Mouse (Mus musculus): ENCODE data around the gene Sestd1.

Sestd1 gene

DNA sequence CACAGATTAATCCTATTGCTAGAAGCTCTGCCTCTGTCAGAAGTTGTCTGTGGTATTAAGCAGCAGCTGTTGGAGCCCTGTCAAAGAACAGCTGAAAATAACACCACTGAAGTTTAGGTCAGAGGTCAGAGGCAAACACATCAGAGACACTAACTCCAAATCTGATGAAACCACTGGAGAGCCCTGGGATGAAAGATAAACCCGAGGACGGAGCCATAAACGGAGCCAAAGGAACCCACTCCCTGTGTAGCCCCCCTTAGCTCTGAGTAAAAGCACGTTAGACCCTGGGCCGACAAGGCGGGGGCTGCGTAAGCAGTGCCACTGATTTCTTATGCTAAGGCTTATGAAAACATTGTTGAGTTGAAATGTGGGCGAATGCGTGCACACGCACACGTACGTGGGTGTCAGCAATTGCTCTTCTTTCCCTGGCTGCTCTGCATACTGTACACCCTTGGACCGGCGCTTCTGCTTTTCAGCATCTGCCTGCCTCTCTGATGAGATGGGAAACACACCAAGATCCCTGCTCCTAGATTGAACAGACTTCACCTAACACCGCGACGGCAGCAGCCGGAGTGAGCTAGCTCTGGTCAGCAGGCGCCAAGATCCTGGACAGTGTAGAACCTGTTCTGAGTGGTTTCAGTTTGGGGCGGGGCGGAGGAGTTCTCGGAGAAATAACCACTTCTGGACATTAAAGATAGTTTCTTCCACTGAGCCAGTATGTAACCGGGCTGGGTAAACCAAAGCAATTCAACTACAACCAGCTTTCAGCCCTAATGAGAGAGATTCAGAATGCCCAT lies 108.8 kb downstream of the Sestd1 start:
- peak; percentile 50 to 53 for DNase-seq

- DNase-seq: no peak
These were observed 109.7 kb downstream of the Sestd1 start, which contains the start of gene Ccdc141 for GRCm38 (mm10) chr2:77170633-77171105. Gene Ccdc141, minus strand, starts transcription at chr2:77170636.

DNA sequence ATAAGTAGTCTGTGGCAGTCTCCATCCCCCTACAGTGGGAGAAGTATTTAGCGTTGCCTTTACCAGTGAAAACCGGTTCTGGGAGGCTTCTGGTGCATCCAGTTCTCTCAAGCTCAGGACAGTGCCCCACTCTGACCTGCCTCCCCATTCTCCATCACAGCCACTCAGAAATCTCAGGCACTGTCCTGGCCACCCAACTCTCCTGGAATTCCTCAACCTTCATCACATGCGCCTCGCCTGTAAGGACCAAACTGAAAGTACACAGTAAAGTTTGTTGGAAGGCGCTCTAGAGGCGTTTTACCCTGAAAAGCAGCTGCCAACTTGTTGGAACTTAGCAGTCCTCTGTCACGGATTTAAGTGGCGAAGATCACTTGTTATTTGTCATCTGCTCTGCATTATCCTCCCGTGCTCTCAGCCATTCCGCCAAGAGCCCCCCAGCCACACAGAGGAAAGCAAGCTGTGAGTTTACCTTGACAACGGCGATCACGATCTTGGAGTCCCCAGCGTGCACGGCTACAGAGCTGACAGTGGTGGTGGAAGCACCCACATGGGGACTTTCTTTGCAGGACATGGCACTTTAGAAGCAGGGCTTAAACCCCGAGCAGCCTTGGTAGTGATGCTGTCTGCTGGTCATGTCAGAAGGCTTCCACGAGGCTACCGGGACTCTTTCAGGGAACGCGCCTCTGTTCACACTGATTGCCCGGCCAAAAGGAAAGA lies 110.3 kb downstream of the Sestd1 start:
- peak; percentile 27 to 31 for DNase-seq

GRCm38 (mm10) chr2:77169218-77169617 lies 111.2 kb downstream of the Sestd1 start:
- DNase-seq: no peak

DNA sequence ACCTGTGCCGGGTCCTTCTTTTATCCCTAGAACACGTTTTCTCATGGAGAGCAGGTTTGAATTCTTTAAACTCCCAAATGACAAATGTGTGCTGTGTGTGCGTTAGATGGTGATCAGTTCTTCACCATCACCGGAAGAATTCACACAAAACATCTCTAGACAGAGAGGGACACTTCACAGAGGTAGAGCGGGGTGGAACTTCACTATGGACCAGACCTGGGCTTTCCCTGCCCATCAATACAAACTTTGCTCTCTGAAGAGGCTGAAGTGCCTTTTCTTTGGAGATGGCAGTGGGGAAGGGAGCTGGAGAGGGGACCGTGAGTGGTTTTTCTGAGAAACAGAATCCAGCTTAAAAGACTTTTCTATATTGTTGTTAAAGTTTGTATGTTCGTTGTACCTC lies 111.6 kb downstream of the Sestd1 start:
- no peak for DNase-seq

- no peak for DNase-seq
These were observed 112.2 kb downstream of the Sestd1 start for GRCm38 (mm10) chr2:77168081-77168685.

GRCm38 (mm10) chr2:77166366-77166765 lies 114.0 kb downstream of the Sestd1 start:
- DNase-seq: no peak

DNA sequence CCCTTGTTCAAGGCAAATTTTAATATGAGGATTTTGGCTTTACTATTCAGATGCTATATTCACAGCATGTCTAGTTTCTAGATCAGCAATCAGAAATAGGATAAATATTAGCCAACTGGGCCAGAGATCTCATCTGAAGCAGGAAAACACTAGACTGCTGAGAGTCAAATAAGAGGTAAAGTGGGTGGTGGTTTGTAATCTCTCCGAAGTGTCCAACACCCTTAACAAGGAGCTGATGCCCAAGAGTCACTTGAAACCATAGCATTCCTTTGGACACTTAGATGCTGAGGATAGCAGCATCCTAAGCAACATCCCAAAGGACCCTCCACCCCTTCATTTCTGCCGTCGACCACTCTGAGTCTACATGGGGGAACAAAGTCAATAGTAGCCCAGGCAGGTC lies 115.7 kb downstream of the Sestd1 start:
- no peak for DNase-seq

GRCm38 (mm10) chr2:77163381-77163780 lies 117.0 kb downstream of the Sestd1 start:
- DNase-seq: no peak

DNA sequence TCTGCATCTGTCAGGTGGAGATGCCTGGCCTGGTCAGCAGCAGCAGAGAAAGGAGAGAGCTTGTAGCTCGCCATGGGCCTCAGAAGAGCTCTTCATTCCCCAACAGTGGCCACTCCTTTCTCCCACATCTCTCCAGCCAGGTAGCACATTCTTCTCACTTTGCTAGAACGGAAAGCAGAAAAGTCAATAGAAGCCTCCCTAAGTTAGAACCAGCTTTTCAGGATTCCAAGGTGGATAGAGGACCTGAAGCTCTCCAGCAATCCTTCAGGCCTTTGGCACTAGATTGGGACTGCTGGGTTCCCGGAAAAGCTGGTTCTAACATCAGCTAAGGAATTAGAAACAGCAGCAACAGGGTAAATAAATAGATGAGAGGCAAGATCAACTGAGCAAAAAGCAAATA lies 118.3 kb downstream of the Sestd1 start:
- DNase-seq: no peak

DNA sequence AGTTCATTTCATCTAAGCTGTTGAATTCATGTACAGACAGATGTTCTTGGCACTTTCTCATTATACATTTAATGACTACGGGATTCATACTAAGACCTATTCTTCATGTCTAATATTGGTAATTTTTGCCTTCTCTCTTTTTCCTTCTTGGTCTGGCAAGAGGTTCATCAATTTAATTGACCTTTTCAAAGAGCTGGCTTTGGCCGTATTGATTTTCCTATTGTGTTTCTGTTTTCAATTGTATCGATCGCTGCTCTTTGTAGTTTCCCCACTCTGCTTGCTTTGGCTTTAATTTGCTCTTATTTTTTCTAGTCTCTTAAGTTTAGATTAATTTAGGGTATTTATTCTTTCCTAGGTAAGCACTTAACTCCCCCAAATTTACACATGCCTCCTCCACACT lies 122.8 kb downstream of the Sestd1 start:
- DNase-seq: no peak

GRCm38 (mm10) chr2:77154080-77154479 lies 126.3 kb downstream of the Sestd1 start:
- DNase-seq: no peak

DNA sequence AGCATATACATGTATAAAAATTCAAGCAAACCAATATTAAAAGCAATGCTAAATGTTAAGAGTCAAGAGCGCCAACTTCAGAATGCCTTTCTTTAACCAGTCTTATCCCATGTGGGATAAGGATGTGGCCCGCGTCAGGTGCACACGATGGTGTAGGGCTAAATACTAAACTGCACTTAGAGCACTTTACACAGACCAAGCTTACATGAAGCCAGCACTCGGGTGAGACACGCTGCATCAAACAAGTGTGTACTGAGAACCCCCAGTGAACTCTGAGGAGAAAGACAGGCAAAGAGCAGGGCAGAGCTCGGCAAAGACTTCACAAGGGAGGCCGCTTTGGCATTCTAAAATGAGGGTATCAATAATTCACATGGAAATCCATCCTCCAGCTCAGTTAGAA lies 129.1 kb downstream of the Sestd1 start:
- DNase-seq: no peak

GRCm38 (mm10) chr2:77149576-77149975 lies 130.8 kb downstream of the Sestd1 start:
- DNase-seq: peak in 1 of 2 experiments; percentile 19

- DNase-seq: peak; percentile 65 to 81
These were observed 132.2 kb downstream of the Sestd1 start for GRCm38 (mm10) chr2:77148215-77148614.

GRCm38 (mm10) chr2:77146968-77147367 lies 133.4 kb downstream of the Sestd1 start:
- no peak for DNase-seq

GRCm38 (mm10) chr2:77146291-77146690 lies 134.1 kb downstream of the Sestd1 start:
- no peak for DNase-seq

- no peak for DNase-seq
These were observed 136.9 kb downstream of the Sestd1 start for GRCm38 (mm10) chr2:77143536-77143935.

GRCm38 (mm10) chr2:77138879-77139278 lies 141.5 kb downstream of the Sestd1 start:
- no peak for DNase-seq

DNA sequence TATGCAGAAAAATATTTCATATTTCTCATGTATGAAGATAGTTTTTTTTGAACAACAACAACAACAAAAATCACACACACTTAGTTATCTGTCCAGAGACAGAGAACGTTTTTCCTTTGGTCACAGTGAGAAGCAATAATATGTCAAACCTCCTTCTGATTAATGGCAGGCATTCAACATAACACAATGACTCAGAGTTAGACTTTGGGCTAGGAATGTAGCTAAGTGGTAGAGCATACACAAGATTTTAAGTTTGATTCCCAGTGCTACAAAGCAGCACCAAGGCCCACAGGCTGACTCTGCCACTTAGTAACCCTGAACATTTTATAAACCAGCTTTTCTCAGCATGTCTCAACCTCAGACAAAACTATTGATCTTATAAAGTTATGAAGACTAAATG lies 145.5 kb downstream of the Sestd1 start:
- no peak for DNase-seq

GRCm38 (mm10) chr2:77133407-77133806 lies 147.0 kb downstream of the Sestd1 start:
- DNase-seq: no peak

Measured in cerebellum, postnatal 10 days (tissue).